Mouse (Mus musculus) lung, embryonic 16.5 days (tissue): ENCODE data around the gene Fbxw11. TPM values are rescaled to one million over a fixed set of nuclear protein-coding genes. Genes with fewer than 3 reads are reported as not detected.
"Not testable (repeated sequence)": the region's sequence is repeated elsewhere in the genome, so short reads cannot be mapped to it uniquely, and the experiment has no call there.

Experiments
- ATAC-seq: fragments of 200-750 bp; cut with Nextera tagmentation; 2 replicates; pipeline ENCODE4 v1.8.0; 2017; ENCODE audit warnings: low read depth, mild to moderate bottlenecking, moderate library complexity
- H3K27ac ChIP-seq: fragments of 300-500 bp; sonication (generic); 2 replicates; pipeline ENCODE4 v1.5.1; 2014; ENCODE audit warnings: mild to moderate bottlenecking, control low read depth, low read length
- H3K27me3 ChIP-seq: fragments of 300-500 bp; sonication (generic); 2 replicates; pipeline ENCODE4 v1.6.1; 2014; ENCODE audit warnings: low read depth, low read length, mixed read lengths; ENCODE audit not compliant: control insufficient read depth, insufficient read depth
- H3K36me3 ChIP-seq: fragments of 300-500 bp; sonication (generic); 2 replicates; pipeline ENCODE4 v1.6.1; 2014; ENCODE audit warnings: low read length; ENCODE audit not compliant: control insufficient read depth, insufficient read depth
- H3K4me1 ChIP-seq: fragments of 300-500 bp; sonication (generic); replicated peaks from 2 replicates; pipeline ENCODE4 v1.6.1; 2014; ENCODE audit warnings: low read length, mixed read lengths; ENCODE audit not compliant: control insufficient read depth, insufficient read depth
- H3K4me2 ChIP-seq: fragments of 300-500 bp; sonication (generic); 2 replicates; pipeline ENCODE4 v1.6.1; 2014; ENCODE audit warnings: low read depth, low read length, control low read depth
- H3K4me3 ChIP-seq: fragments of 300-500 bp; sonication (generic); 2 replicates; pipeline ENCODE4 v1.5.1; 2014; ENCODE audit warnings: mild to moderate bottlenecking, low read length, control low read depth
- H3K9ac ChIP-seq: fragments of 300-500 bp; sonication (generic); 2 replicates; pipeline ENCODE4 v1.6.1; 2014; ENCODE audit warnings: low read length, control low read depth
- H3K9me3 ChIP-seq: fragments of 300-500 bp; sonication (generic); 2 replicates; pipeline ENCODE4 v1.6.1; 2016; ENCODE audit warnings: low read length; ENCODE audit not compliant: control insufficient read depth
- WGBS: fragments of 180-500 bp; shearing (Covaris S2); extraction: QIAGEN DNeasy Blood & Tissue Kit; methylation state at CpG from one replicate; pipeline ENCODE4 v1.1.7; 2014; 5-methylcytosine and 5-hydroxymethylcytosine counted together
- polyA plus RNA-seq: library from polyadenylated mRNA; unstranded; fragments of >200 nt; fragmentation: Nextera tagmentation; extraction: Ambion mirVana; gene quantifications from 2 replicates; pipeline ENCODE4 v1.2.1, GENCODE M21; 2015

Gene Fbxw11
- polyA plus RNA-seq, 1 experiment from 2014 or later, result 80.5 TPM

GRCm38 (mm10) chr11:32610616-32611015 is 31.9 kb upstream of the Fbxw11 start:
- Histone ChIP-seq H3K4me1 (peaks cover 1% of the 10 kb centered on the region), H3K4me2 (no peak overlapping the region), H3K4me3 (no peak overlapping the region), H3K9ac (no peak overlapping the region), H3K9me3 (no peaks in the 10 kb centered on the region), H3K27me3 (no peaks in the 10 kb centered on the region), H3K36me3 (no peaks in the 10 kb centered on the region), H3K27ac (no peak overlapping the region)
- no peak for ATAC-seq
- 75% methylated on average over 6 of the region's 6 CpGs for WGBS

DNA sequence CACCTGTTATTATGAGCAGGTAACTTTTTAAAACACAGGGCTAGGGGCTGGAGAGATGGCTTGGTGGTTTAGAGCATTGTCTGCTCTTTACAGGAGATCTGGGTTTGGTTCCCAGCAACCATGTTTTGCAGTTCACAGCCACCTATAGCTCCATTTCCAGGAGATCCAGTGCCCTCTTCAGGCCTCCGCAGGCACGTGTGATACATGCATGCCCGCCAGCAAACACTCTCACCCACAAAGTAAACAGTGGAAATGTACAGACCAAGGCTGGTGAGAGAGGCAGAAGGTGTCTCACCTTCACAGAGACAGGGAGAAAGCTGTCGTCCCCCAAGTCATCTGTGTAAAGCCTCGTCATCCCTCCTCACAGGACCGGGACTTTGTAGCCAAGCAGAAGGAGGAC is 30.2 kb upstream of the Fbxw11 start:
- Histone ChIP-seq H3K36me3 (no peaks in the 10 kb centered on the region), H3K9me3 (no peaks in the 10 kb centered on the region), H3K4me3 (no peak overlapping the region), H3K27ac (no peak overlapping the region), H3K9ac (no peak overlapping the region), H3K27me3 (no peaks in the 10 kb centered on the region), H3K4me2 (no peak overlapping the region), H3K4me1 (peaks cover 2% of the 10 kb centered on the region)
- 49% methylated on average over 6 of the region's 6 CpGs for WGBS
- ATAC-seq, result peak; percentile 50; the same call in 1 of the 2 replicates

DNA sequence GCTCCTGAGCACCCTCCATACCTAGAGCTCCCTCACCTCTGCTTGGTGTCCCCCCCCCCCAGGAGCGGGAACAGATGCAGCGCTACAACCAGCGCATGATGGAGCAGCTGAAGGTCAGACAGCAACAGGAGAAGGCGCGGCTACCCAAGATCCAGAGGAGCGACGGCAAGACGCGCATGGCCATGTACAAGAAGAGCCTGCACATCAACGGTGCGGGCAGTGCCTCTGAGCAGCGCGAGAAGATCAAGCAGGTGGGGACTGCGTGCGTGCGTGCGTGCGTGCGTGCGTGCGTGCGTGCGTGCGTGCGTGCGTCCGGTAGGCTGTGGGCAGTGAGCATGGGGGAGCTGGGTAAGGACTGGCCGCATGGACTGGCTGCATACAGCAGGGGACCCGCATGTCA is 28.1 kb upstream of the Fbxw11 start:
- WGBS, result 92% methylated on average over 29 of the region's 29 CpGs
- H3K4me2 ChIP-seq, result no peak overlapping the region
- H3K27ac ChIP-seq, result no peak overlapping the region
- no peaks in the 10 kb centered on the region for H3K36me3 ChIP-seq
- no peak overlapping the region for H3K4me3 ChIP-seq
- no peak overlapping the region for H3K9ac ChIP-seq
- no peak for ATAC-seq
- no peaks in the 10 kb centered on the region for H3K27me3 ChIP-seq
- peaks cover 8% of the 10 kb centered on the region for H3K4me1 ChIP-seq
- H3K9me3 ChIP-seq, result no peaks in the 10 kb centered on the region

GRCm38 (mm10) chr11:32615561-32615960 is 27.0 kb upstream of the Fbxw11 start:
- Histone ChIP-seq H3K36me3 (no peaks in the 10 kb centered on the region), H3K27ac (no peak overlapping the region), H3K9me3 (no peaks in the 10 kb centered on the region), H3K4me1 (peaks cover 16% of the 10 kb centered on the region), H3K9ac (no peak overlapping the region), H3K27me3 (no peaks in the 10 kb centered on the region), H3K4me3 (no peak overlapping the region), H3K4me2 (no peak overlapping the region)
- 27% methylated on average over 11 of the region's 11 CpGs for WGBS
- no peak for ATAC-seq

GRCm38 (mm10) chr11:32616091-32616490 is 26.4 kb upstream of the Fbxw11 start:
- WGBS, result 67% methylated on average over 6 of the region's 6 CpGs
- H3K9ac ChIP-seq, result no peak overlapping the region
- no peaks in the 10 kb centered on the region for H3K9me3 ChIP-seq
- no peak overlapping the region for H3K4me3 ChIP-seq
- H3K4me2 ChIP-seq, result no peak overlapping the region
- no peaks in the 10 kb centered on the region for H3K36me3 ChIP-seq
- peaks cover 16% of the 10 kb centered on the region for H3K4me1 ChIP-seq
- H3K27ac ChIP-seq, result no peak overlapping the region
- no peak for ATAC-seq
- no peaks in the 10 kb centered on the region for H3K27me3 ChIP-seq

GRCm38 (mm10) chr11:32618036-32618435 is 24.5 kb upstream of the Fbxw11 start:
- no peak overlapping the region for H3K4me2 ChIP-seq
- H3K27ac ChIP-seq, result no peak overlapping the region
- no peaks in the 10 kb centered on the region for H3K9me3 ChIP-seq
- no peak overlapping the region for H3K4me3 ChIP-seq
- peaks cover 16% of the 10 kb centered on the region for H3K4me1 ChIP-seq
- H3K27me3 ChIP-seq, result no peaks in the 10 kb centered on the region
- H3K9ac ChIP-seq, result no peak overlapping the region
- no peaks in the 10 kb centered on the region for H3K36me3 ChIP-seq
- WGBS, result 85% methylated on average over 1 of the region's 1 CpGs
- no peak for ATAC-seq

DNA sequence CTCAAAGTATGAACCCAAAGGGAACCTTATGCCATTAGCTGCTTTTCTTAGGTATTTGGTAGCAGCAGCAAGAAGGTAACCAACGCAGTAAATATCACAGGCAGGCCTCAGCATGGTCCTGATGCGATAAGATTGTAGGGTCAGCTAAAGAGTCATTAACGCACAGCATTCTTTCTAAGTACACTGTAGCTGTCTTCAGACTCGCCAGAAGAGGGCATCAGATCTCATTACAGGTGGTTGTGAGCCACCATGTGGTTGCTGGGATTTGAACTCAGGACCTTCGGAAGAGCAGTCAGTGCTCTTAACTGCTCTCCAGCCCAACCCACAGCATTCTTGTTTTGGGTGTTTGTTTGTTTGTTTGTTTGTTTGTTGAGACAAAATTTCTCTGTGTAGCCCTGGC is 23.9 kb upstream of the Fbxw11 start:
- H3K4me2 ChIP-seq, H3K4me3 ChIP-seq, H3K9me3 ChIP-seq, ATAC-seq, H3K27me3 ChIP-seq, H3K9ac ChIP-seq, H3K27ac ChIP-seq, H3K36me3 ChIP-seq: not testable (repeated sequence)
- WGBS, result 81% methylated on average over 5 of the region's 5 CpGs
- peaks cover 16% of the 10 kb centered on the region for H3K4me1 ChIP-seq

DNA sequence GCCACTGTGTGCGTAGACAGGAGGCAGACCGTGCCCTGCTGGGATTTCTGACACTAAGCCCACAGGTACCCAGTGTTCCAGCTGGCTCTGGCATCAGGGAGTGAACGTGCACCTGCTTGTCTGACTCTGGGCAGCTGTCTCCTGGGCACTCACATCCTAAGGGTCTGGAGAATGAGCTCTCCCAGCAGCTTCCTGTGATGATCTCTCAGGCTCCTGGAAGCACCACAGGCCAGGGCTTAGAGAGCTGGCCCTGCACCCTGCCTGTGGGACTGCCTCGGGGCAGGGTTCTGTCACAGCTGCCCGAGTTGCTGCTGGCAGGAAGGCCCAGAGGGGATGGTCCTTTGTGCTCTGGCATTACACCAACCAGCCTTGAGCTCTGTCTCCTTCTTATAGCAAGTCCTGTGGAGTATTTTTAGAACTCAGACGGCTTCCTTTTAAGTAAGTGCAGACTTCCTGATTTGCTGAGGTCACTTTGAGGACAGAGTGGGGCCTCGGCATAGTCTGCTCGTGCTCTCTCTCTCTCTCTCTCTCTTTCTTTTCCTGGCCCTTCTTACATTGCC is 23.2 kb upstream of the Fbxw11 start:
- Histone ChIP-seq H3K9me3 (no peaks in the 10 kb centered on the region), H3K27ac (peak overlapping the region; percentile 34), H3K4me1 (peaks cover 16% of the 10 kb centered on the region), H3K9ac (no peak overlapping the region), H3K27me3 (no peaks in the 10 kb centered on the region), H3K4me3 (no peak overlapping the region), H3K36me3 (no peaks in the 10 kb centered on the region), H3K4me2 (no peak overlapping the region)
- peak; percentile 90 for ATAC-seq
- 21% methylated on average over 8 of the region's 8 CpGs for WGBS

GRCm38 (mm10) chr11:32619866-32620456 is 22.6 kb upstream of the Fbxw11 start:
- ATAC-seq, result no peak
- Histone ChIP-seq H3K4me3 (no peak overlapping the region), H3K36me3 (no peaks in the 10 kb centered on the region), H3K27ac (peak overlapping the region; percentile 45; the same call in 1 of the 2 replicates), H3K9me3 (no peaks in the 10 kb centered on the region), H3K4me1 (peaks cover 16% of the 10 kb centered on the region), H3K4me2 (no peak overlapping the region), H3K27me3 (no peaks in the 10 kb centered on the region), H3K9ac (no peak overlapping the region)
- 71% methylated on average over 6 of the region's 6 CpGs for WGBS
